Mouse (Mus musculus) lung, postnatal 25 days (tissue): ENCODE data around the gene Med4.
A peak's percentile ranks its signal among the peaks of the same experiment; 100 is the strongest.
"Not testable (repeated sequence)": the region's sequence is repeated elsewhere in the genome, so short reads cannot be mapped to it uniquely, and the experiment has no call there.

ENCODE experiments used
- DNase-seq: peaks from one replicate; pipeline ENCODE4 v3.0.0; 2022; ENCODE audit warnings: low spot score

The Med4 gene

GRCm38 (mm10) chr14:73501721-73502120, 8.1 kb upstream of the Med4 start:
- DNase-seq, result no peak

DNA sequence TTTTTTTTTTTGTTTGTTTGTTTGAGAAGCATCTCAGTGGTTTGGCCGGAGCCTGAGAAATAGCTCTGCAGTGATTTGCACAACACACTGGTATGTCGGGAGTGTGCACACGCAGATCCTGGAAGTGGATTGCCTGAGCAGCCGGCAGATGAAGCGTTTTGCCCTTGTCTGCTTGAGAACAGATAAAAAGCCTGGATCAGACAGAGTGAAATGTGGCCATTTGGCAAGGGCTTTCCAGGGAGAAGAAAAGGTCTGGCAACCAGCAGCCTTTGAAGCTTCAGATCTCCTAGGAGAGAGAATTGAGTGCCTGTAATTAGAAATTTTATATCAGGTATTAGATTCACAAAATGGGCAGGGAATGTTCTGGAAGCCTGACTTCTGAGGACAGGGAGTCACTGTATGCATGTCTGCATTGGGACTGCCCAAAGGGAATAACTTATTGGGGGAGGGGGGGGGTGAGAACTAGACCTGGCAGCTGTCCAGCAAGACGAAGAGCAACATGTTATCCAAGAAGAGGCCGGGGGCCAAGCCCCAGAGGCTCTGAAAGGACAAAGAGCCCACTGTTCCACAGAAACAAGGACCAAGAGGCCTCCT, 7.1 kb upstream of the Med4 start:
- DNase-seq, result no peak

- no peak for DNase-seq
These were observed 6.4 kb upstream of the Med4 start for GRCm38 (mm10) chr14:73503237-73503933.

- no peak for DNase-seq
These were observed 3.5 kb upstream of the Med4 start for GRCm38 (mm10) chr14:73506283-73506682.

GRCm38 (mm10) chr14:73507200-73507599, 2.6 kb upstream of the Med4 start:
- DNase-seq, result no peak

GRCm38 (mm10) chr14:73507702-73508376, 2.0 kb upstream of the Med4 start:
- DNase-seq, result peak; percentile 83

GRCm38 (mm10) chr14:73508630-73509395, 1.0 kb upstream of the Med4 start:
- DNase-seq, result no peak

DNA sequence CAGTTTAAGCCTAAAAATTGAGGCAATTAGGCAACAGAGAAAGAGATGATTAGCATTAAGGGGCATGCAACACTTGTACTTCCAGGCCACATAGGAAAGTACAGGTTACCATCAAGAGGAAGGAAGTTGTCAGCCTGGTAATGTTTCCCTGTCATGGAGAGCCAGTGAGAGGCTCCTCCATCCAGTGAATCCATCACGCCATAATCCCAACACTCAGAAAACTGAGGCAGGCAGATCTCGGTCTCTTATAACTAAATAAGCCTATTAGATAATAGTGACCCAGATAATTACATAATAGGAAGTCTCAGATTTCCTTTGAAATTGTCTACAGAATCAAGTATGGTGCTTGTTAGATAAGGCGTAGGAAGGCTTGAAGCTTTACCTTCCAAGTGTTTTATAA, 14.3 kb downstream of the Med4 start:
- no peak for DNase-seq

DNA sequence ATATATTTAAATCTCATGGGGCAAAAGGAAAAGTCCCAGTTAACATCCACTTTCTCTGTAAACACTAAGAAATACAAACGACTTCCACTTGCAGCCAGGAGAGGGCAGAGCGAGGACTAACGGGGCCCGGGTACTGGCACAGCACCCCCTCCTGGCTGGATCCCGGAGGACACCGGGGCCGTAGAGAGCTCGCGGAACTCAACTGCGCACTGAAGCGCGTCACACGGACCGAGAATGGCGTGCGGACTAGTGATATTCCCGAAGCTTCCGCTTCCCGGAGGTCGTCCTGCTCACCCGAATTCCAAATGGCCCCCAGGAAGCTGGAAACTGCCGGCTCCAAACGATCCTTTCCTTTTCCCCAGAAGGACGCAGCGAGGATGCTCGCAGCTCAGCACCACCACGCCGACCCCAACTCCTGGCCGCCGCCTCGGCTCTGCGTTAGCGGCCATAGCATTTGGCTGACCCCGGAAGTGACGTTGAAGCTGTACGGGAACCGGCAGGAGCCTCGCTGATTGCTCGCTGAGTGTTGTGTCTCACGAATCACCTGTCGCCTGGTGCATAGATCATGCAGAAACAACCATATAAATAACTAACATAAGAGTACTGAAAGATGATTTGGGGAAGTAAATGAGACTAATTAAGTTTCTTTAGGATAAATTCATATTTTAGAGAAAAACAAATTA, 15.1 kb downstream of the Med4 start, which contains the start of gene Sucla2:
Gene Sucla2, plus strand, starts transcription at position 554 of the 683 bp plus-strand sequence.
- DNase-seq, result peak; percentile 93

GRCm38 (mm10) chr14:73528661-73529060, 18.8 kb downstream of the Med4 start:
- not testable (repeated sequence) for DNase-seq

GRCm38 (mm10) chr14:73533755-73534465, 24.1 kb downstream of the Med4 start:
- DNase-seq, result no peak

GRCm38 (mm10) chr14:73535641-73536040, 25.8 kb downstream of the Med4 start:
- no peak for DNase-seq

- no peak for DNase-seq
These were observed 34.0 kb downstream of the Med4 start for GRCm38 (mm10) chr14:73543781-73544180.

- DNase-seq, result no peak
These were observed 37.2 kb downstream of the Med4 start for GRCm38 (mm10) chr14:73547034-73547433.

DNA sequence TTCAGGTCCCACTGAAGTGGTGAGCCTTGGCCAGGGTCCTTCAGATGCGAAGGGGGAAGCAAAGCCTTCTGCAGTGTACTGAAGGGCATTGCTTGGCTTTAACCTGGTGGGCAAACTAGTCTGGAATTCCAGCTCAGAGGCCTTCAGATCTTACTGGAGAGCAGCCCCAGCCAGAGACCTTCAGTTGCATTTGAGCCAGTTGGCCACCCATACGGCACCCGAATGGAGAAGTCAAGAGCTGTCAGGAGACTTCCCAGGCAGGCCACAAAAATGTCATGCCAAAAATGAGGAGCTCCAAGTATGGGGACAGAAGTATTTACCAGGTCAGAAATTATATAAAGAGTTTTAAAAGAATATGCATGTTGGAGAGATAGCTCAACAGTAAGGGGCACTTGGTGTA, 38.2 kb downstream of the Med4 start, which contains the start of gene Nudt15:
Gene Nudt15, minus strand, starts transcription at position 192 of the 400 bp plus-strand sequence.
- DNase-seq, result no peak

GRCm38 (mm10) chr14:73550291-73550690, 40.5 kb downstream of the Med4 start:
- DNase-seq, result no peak

- no peak for DNase-seq
These were observed 40.9 kb downstream of the Med4 start for GRCm38 (mm10) chr14:73550732-73551131.

GRCm38 (mm10) chr14:73551164-73551563, 41.3 kb downstream of the Med4 start:
- no peak for DNase-seq

DNA sequence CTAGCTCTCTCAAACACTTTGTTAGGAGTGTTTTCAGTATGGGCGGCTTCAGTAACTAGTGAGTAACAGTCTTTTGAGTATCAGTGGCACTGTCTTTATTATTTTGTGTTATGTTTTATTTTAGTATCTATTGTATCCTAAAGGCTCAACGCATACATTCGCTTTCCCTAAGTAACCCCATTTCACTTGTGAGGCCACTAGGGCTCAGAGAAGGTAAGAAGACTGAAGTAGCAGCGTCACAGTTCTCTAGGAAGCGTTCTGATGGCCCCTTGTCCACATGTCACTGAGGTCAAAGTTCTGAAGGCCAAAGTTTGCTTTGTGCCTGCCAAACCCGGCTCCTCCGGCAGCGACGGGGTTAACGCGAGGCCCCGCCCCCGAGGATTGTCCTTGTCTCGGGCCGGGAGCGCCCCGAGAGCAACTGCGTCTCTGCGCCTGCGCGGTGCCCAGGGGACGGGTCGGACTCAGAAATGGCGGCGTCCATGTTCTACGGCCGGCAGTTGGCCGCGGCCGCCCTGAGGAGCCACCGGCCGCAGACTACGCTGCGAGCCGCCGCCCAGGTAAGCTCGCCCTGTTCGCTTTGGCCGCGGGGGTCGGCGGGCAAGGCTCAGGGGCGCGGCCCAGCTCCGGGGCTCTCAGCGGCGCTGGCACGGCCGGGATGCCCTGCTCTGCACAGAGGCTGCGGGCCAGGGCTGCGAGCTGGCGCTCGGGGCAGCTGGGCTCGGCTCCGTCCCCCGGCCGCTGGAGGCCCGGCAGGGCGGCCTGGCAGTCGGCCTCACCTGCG, 42.7 kb downstream of the Med4 start:
- DNase-seq, result peak; percentile 95

DNA sequence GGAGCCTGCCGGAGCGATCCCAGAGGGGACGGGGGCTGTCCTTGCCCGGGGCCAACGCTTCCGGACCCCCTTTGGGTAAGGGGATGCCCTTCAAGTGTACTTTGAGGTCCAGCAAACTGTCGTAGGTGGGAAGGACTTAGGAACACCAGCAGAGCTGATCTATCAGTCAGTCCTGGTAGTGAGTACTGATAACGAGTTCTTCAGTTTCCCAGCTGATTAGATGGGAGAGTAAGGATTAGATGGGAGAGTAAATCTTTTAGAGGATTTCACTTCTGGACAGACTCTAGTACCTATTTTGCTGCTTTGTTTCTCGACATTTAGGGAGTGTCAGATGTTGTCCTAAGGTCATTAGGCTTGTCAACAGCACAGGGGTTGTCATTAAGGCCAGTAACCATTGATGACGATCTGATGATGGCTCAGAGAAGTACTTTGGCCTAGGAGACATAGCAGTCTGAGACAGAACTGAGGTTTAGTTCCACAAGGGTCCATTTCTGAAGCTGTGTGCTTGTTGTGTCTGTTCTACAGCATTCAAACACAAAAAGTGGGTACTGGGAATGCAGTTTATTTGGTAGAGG, 43.4 kb downstream of the Med4 start:
- DNase-seq, result no peak
